Mouse (Mus musculus) myocyte (in vitro differentiated cells): ENCODE measurements at regions not wholly inside any gene's neighbourhood (a gene's known extent, or its start where the extent isn't known, plus 50 kb on each side); places are given as distances from the start of the nearest gene placed in this dataset.
"Not testable (repeated sequence)": the region's sequence is repeated elsewhere in the genome, so short reads cannot be mapped to it uniquely, and the experiment has no call there.

Experiments
- H3K27me3 ChIP-seq: one replicate; pipeline ENCODE4 v1.6.1; 2011; ENCODE audit not compliant: control insufficient read depth, insufficient read depth, insufficient read length
- H3K36me3 ChIP-seq: one replicate; pipeline ENCODE4 v1.6.1; 2011; ENCODE audit not compliant: control insufficient read depth, insufficient read depth
- H3K4me2 ChIP-seq: one replicate; pipeline ENCODE4 v1.6.1; 2011; ENCODE audit warnings: low read depth, control low read depth
- H3K4me3 ChIP-seq: one replicate; pipeline ENCODE4 v1.5.1; 2011; ENCODE audit warnings: mild to moderate bottlenecking, control low read depth, moderate library complexity
- H3K79me2 ChIP-seq: one replicate; pipeline ENCODE4 v1.6.1; 2011; ENCODE audit not compliant: control insufficient read depth, insufficient read depth
- H3ac ChIP-seq: one replicate; pipeline ENCODE4 v1.6.1; 2011; ENCODE audit not compliant: control insufficient read depth, insufficient read length
- E2F4 ChIP-seq: IDR thresholded peaks from one replicate; pipeline ENCODE4 v1.6.1; 2011; ENCODE audit warnings: mild to moderate bottlenecking, control low read depth, moderate library complexity; ENCODE audit not compliant: insufficient read depth
- MAX ChIP-seq: IDR thresholded peaks from one replicate; pipeline ENCODE4 v1.6.1; 2011; ENCODE audit warnings: low read depth, mild to moderate bottlenecking, control low read depth
- MYOG ChIP-seq, 3 experiments: IDR thresholded peaks; one replicate each; pipeline ENCODE4 v1.6.1; 2011; ENCODE audit warnings: control low read depth in 2 of 3, low read depth in 2 of 3, mild to moderate bottlenecking in 2 of 3; ENCODE audit not compliant: insufficient read length in 2 of 3, control insufficient read depth in 1 of 3, insufficient read depth in 1 of 3
- POLR2A ChIP-seq: IDR thresholded peaks from one replicate; pipeline ENCODE4 v1.6.1; 2011; ENCODE audit warnings: low read depth, mild to moderate bottlenecking, control low read depth, moderate library complexity; ENCODE audit not compliant: insufficient read length
- POLR2AphosphoS2 ChIP-seq: IDR thresholded peaks from one replicate; pipeline ENCODE4 v1.6.1; 2011; ENCODE audit warnings: low read depth, control low read depth; ENCODE audit not compliant: insufficient read length
- REST ChIP-seq: IDR thresholded peaks from one replicate; pipeline ENCODE4 v1.6.1; 2011; ENCODE audit warnings: mild to moderate bottlenecking, control low read depth, moderate library complexity; ENCODE audit not compliant: insufficient read depth, insufficient read length
- TCF3 ChIP-seq: IDR thresholded peaks from one replicate; pipeline ENCODE4 v1.6.1; 2011; ENCODE audit warnings: low read depth, control low read depth; ENCODE audit not compliant: insufficient read length

- Histone ChIP-seq H3K4me3 (no peak overlapping the region), H3K36me3 (no peaks in the 10 kb centered on the region), H3K27me3 (no peaks in the 10 kb centered on the region), H3ac (no peak overlapping the region), H3K4me2 (no peak overlapping the region), H3K79me2 (no peaks in the 10 kb centered on the region)
- no peak for TF ChIP-seq MAX
- TF ChIP-seq E2F4: no peak
Measured at GRCm38 (mm10) chr15:75379867-75380266, 111.6 kb downstream of the Ly6f start.

- Histone ChIP-seq H3K36me3 (no peaks in the 10 kb centered on the region), H3K79me2 (no peaks in the 10 kb centered on the region), H3K4me2 (no peak overlapping the region), H3K27me3 (no peaks in the 10 kb centered on the region), H3ac (no peak overlapping the region), H3K4me3 (no peak overlapping the region)
- TF ChIP-seq REST (no peak), MYOG (IDR thresholded peaks at IDR 0.05; ENCODE audit: control insufficient read depth in 1 of 3, insufficient read depth in 1 of 3, insufficient read length in 2 of 3, low read depth in 2 of 3) (no peak), MAX (no peak), POLR2AphosphoS2 (no peak)
Measured at GRCm38 (mm10) chr15:75382191-75382950, 114.2 kb downstream of the Ly6f start.

- not testable (repeated sequence) for H3K36me3 ChIP-seq, H3K79me2 ChIP-seq, H3K4me2 ChIP-seq, H3ac ChIP-seq, H3K4me3 ChIP-seq, H3K27me3 ChIP-seq
Measured at GRCm38 (mm10) chr15:75392924-75393464, 124.8 kb downstream of the Ly6f start.

GRCm38 (mm10) chr15:75397276-75397675 is 129.1 kb downstream of the Ly6f start:
- Histone ChIP-seq H3K27me3 (peaks cover 7% of the 10 kb centered on the region), H3K36me3 (no peaks in the 10 kb centered on the region), H3K4me2 (no peak overlapping the region), H3ac (no peak overlapping the region), H3K4me3 (no peak overlapping the region), H3K79me2 (no peaks in the 10 kb centered on the region)
- TF ChIP-seq POLR2A (no peak), MAX (no peak), POLR2AphosphoS2 (no peak), TCF3 (no peak)
